Mouse (Mus musculus): Measurements from ENCODE around the gene Cry2. TPM values are rescaled to one million over a fixed set of nuclear protein-coding genes. Genes with fewer than 3 reads are reported as not detected.

Cry2 gene
- polyA plus RNA-seq, 1 experiment from 2014 or later: 37.7 TPM

DNA sequence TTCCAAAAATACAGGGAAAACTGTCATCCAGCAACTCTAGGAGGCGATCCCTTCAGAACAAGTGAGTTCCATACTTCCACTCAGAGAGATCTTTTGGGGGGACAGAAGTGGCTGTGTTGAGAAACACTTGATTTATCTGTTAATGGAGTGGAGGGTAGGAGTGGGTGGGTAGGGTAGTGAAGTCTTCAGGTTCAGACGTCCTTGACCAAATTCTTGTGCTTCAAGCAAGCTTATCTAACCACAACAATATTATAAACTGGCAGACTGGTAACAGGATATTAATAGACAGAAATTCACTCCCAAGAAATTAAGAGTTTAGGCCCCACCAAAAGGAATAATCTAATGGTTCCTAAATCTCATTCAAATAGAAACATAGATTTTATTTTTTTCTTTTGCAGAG is 3.8 kb downstream of the Cry2 start:
- 0 out of 2 replicates have a peak overlapping the region, but pooled peaks have one; percentile 8 for H3K9ac ChIP-seq
- H3K27me3 ChIP-seq: peaks cover 1% of the 10 kb centered on the region; the same call in 1 of the 2 replicates
- no peak overlapping the region for H3K27ac ChIP-seq (replicated peaks)
- ATAC-seq (ENCODE audit: low read depth): no peak
- H3K4me3 ChIP-seq: no peak overlapping the region
- WGBS: 83% methylated on average over 2 of the region's 2 CpGs
- no peaks in the 10 kb centered on the region for H3K9me3 ChIP-seq
- H3K4me2 ChIP-seq: peak overlapping the region; percentile 73; the same call in 1 of the 2 replicates
- H3K36me3 ChIP-seq: peaks cover 6% of the 10 kb centered on the region; the same call in 1 of the 2 replicates
- peaks cover 90% of the 10 kb centered on the region for H3K4me1 ChIP-seq (replicated peaks)

DNA sequence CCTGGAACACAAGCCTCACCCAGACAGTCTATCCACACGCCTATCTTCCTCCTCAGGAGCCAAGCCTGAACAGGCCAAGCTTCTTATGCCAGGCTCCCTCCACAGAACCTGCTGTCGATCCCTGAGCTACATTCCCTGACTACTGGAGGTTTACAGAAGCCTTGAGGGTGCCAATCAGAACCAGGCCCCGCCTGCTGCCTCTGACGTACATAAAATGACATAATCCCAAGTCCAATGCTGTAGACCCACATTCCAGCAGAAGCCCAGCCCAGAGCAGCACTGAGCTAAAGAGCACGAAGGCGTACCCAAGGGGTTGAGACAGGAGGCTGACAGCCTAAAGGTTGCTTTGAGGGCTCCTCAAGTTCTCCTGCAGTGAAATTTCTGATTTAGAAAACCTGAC is 6.0 kb downstream of the Cry2 start:
- H3K27ac ChIP-seq (replicated peaks): no peak overlapping the region; the same call in 1 of the 2 replicates
- no peak overlapping the region for H3K4me3 ChIP-seq
- no peak overlapping the region for H3K4me2 ChIP-seq
- H3K27me3 ChIP-seq: no peaks in the 10 kb centered on the region
- 69% methylated on average over 6 of the region's 6 CpGs for WGBS
- 0 out of 2 replicates have a peak overlapping the region, but pooled peaks have one; percentile 4 for H3K9ac ChIP-seq
- peaks cover 23% of the 10 kb centered on the region for H3K36me3 ChIP-seq
- no peak for ATAC-seq (ENCODE audit: low read depth)
- no peaks in the 10 kb centered on the region for H3K9me3 ChIP-seq
- peaks cover 98% of the 10 kb centered on the region for H3K4me1 ChIP-seq (replicated peaks)

DNA sequence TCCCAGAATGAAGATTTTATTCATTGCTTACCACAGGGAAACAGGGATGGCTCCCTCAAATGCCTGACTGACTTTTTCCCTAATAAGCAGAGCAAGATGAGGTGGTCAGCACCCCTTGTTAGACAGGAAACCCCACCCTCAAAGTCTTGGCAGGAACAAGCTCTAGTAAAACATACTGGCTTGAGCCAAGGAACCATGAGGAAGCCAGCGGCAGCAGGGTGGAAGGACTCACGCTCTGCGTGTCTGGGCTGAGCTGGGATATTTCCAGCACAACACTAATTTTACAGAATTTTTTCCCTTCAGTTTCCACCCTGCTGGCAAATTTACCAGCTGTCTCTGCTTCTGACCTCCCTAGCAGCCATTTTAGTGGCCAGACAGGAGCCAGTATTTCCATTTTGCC is 7.4 kb downstream of the Cry2 start:
- Histone ChIP-seq H3K9ac (no peak overlapping the region), H3K4me2 (no peak overlapping the region), H3K27ac (replicated peaks) (peak overlapping the region; percentile 83), H3K9me3 (no peaks in the 10 kb centered on the region), H3K27me3 (no peaks in the 10 kb centered on the region), H3K36me3 (peaks cover 37% of the 10 kb centered on the region), H3K4me3 (no peak overlapping the region), H3K4me1 (replicated peaks) (peaks cover 84% of the 10 kb centered on the region)
- 77% methylated on average over 3 of the region's 3 CpGs for WGBS
- no peak for ATAC-seq (ENCODE audit: low read depth)

GRCm38 (mm10) chr2:92425366-92425765 is 8.5 kb downstream of the Cry2 start:
- peak overlapping the region; percentile 83 for H3K27ac ChIP-seq (replicated peaks)

DNA sequence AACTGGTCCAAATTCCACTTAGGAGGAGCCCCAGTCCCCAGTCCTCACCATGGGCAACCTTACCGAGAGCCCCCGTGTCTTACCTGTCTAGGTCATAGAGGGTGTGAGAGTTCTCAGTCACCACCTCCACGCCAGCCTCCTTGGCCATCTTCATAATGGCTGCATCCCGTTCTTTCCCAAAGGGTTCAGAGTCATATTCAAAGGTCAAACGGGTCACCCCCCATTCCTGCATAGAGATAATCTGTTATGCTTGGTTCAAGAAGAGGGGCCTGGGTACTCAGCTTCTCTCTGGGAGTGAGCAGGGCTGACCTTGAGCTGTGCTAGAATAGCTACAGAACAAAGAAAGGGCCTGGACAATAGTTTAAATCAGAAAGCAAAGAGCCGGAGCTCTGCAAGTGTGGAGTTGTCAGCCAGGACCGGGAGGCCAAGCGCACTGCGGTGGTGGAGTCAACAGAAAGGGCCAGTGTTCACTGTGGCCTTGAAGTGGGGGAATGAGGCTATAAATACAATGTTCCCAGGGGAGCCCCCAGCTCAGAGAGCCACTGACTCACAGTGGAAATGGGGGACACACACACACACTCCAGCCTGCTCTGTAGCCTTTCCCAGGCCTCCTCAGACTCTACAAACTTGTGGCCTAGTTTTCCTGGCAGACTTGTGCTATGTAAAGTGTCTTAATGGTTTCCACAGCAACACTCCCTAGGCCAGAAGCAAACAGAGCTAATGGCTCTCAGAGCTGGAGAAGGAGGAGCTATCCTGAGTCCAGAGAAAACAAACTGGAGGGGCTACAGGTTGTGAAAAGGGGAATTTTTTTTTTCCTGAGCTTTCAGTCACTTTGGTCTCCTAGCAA is 9.2 kb downstream of the Cry2 start:
- 43% methylated on average over 9 of the region's 9 CpGs for WGBS
- Histone ChIP-seq H3K9ac (peak overlapping the region; percentile 1; the same call in 1 of the 2 replicates), H3K9me3 (no peaks in the 10 kb centered on the region), H3K4me3 (no peak overlapping the region), H3K4me1 (replicated peaks) (peaks cover 68% of the 10 kb centered on the region), H3K27me3 (no peaks in the 10 kb centered on the region), H3K4me2 (0 out of 2 replicates have a peak overlapping the region, but pooled peaks have one; percentile 21), H3K27ac (replicated peaks) (peak overlapping the region; percentile 83), H3K36me3 (peaks cover 55% of the 10 kb centered on the region)
- peak; percentile 63 for ATAC-seq (ENCODE audit: low read depth)

More at GRCm38 (mm10) chr2:92425366-92425765, 8.5 kb downstream of the Cry2 start:
- no peaks in the 10 kb centered on the region for H3K27me3 ChIP-seq
- H3K4me2 ChIP-seq: no peak overlapping the region
- peaks cover 73% of the 10 kb centered on the region for H3K4me1 ChIP-seq (replicated peaks)
- H3K9me3 ChIP-seq: no peaks in the 10 kb centered on the region
- peaks cover 48% of the 10 kb centered on the region for H3K36me3 ChIP-seq
- no peak overlapping the region for H3K4me3 ChIP-seq
- WGBS: 72% methylated on average over 4 of the region's 4 CpGs
- H3K9ac ChIP-seq: no peak overlapping the region
- ATAC-seq (ENCODE audit: low read depth): no peak

DNA sequence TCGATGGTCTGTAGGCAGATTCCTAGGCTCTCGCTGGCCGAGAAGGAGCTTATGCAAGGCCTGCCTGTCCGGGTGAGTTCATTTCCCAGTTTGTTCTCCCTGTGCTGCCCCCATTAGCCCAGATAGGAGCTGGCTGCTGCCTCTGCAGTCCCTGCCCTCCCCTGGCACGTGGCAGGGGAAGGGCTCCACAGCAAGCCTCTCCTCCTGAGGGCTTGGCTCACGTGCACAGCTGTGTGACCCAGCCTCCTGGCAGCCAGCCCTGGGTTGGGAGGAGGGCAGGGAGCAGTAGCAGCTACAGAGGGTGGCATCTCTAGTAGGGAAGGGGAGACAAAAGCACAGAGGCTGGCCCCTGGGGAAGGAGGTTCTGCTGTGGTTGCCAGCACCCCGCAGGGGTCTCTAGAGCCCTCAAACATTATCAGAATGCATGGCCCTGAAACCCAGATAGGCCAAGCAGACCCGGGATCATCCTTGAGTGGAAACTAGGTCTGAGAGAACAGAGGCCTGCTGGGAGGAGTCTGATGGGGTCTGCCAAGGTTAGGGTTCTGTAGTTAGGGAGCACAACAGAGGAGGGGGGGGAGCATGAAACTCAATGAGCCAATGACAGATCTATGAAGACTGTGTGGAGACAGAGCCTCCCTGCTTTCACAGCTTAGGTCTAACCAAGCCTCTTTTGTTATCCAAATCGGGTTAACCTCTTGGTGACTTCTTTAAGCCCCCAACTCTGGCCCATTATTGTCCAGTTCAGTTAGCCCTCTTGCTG is 10.0 kb downstream of the Cry2 start:
- peak; percentile 66; the same call in 1 of the 2 replicates for ATAC-seq (ENCODE audit: low read depth)
- H3K9ac ChIP-seq: 0 out of 2 replicates have a peak overlapping the region, but pooled peaks have one; percentile 9
- H3K4me2 ChIP-seq: no peak overlapping the region
- H3K4me1 ChIP-seq (replicated peaks): peaks cover 60% of the 10 kb centered on the region
- 68% methylated on average over 9 of the region's 9 CpGs for WGBS
- no peak overlapping the region for H3K4me3 ChIP-seq
- no peaks in the 10 kb centered on the region for H3K27me3 ChIP-seq
- peak overlapping the region; percentile 83 for H3K27ac ChIP-seq (replicated peaks)
- peaks cover 63% of the 10 kb centered on the region for H3K36me3 ChIP-seq
- no peaks in the 10 kb centered on the region for H3K9me3 ChIP-seq

DNA sequence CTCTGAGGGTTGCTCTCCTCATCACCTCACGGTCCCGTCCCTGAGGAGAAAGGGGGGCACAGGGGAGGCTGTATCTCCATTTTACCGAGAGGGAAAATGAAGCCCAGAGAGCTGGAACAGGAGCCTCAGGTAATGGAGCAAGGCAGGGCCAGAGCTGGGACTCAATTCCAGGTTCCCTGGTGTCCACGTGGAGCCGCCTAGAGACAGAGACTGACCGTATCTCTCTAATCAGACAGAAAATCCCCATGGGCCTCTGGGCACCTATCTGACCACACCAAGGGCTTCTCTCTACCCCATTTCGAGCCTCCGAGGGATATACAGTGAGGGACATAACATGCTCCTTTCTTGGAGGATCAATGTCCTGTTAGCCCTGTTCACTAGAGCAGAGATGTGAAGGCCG is 10.7 kb downstream of the Cry2 start:
- WGBS: 93% methylated on average over 9 of the region's 9 CpGs
- Histone ChIP-seq H3K27ac (replicated peaks) (peak overlapping the region; percentile 83), H3K4me2 (no peak overlapping the region), H3K9me3 (no peaks in the 10 kb centered on the region), H3K4me3 (no peak overlapping the region), H3K27me3 (no peaks in the 10 kb centered on the region), H3K9ac (no peak overlapping the region), H3K4me1 (replicated peaks) (peaks cover 53% of the 10 kb centered on the region), H3K36me3 (peaks cover 70% of the 10 kb centered on the region)
- ATAC-seq (ENCODE audit: low read depth): no peak

GRCm38 (mm10) chr2:92422388-92423135 is 11.3 kb downstream of the Cry2 start:
- WGBS: 79% methylated on average over 10 of the region's 10 CpGs
- H3K4me3 ChIP-seq: no peak overlapping the region
- no peak overlapping the region for H3K9ac ChIP-seq
- H3K9me3 ChIP-seq: no peaks in the 10 kb centered on the region
- no peak for ATAC-seq (ENCODE audit: low read depth)
- H3K36me3 ChIP-seq: peaks cover 76% of the 10 kb centered on the region
- no peaks in the 10 kb centered on the region for H3K27me3 ChIP-seq
- peaks cover 47% of the 10 kb centered on the region for H3K4me1 ChIP-seq (replicated peaks)
- no peak overlapping the region for H3K4me2 ChIP-seq
- H3K27ac ChIP-seq (replicated peaks): no peak overlapping the region

- WGBS: 95% methylated on average over 7 of the region's 7 CpGs
- Histone ChIP-seq H3K9me3 (no peaks in the 10 kb centered on the region), H3K4me3 (no peak overlapping the region), H3K36me3 (peaks cover 83% of the 10 kb centered on the region), H3K9ac (no peak overlapping the region), H3K4me1 (replicated peaks) (peaks cover 40% of the 10 kb centered on the region), H3K27ac (replicated peaks) (no peak overlapping the region), H3K27me3 (no peaks in the 10 kb centered on the region), H3K4me2 (no peak overlapping the region)
- ATAC-seq (ENCODE audit: low read depth): no peak
Observed at GRCm38 (mm10) chr2:92421723-92422387, 12.0 kb downstream of the Cry2 start.

GRCm38 (mm10) chr2:92411705-92412104 is 22.1 kb downstream of the Cry2 start:
- Histone ChIP-seq H3K4me1 (replicated peaks) (0 out of 2 replicates have a peak, but pooled peaks cover under 1% of the 10 kb centered on the region), H3K9me3 (no peaks in the 10 kb centered on the region), H3K27me3 (no peaks in the 10 kb centered on the region), H3K4me3 (no peak overlapping the region), H3K27ac (replicated peaks) (no peak overlapping the region), H3K4me2 (no peak overlapping the region), H3K36me3 (peaks cover 99% of the 10 kb centered on the region), H3K9ac (no peak overlapping the region)
- 92% methylated on average over 10 of the region's 10 CpGs for WGBS
- ATAC-seq (ENCODE audit: low read depth): no peak

GRCm38 (mm10) chr2:92408309-92409045 is 25.4 kb downstream of the Cry2 start:
- H3K9me3 ChIP-seq: no peaks in the 10 kb centered on the region
- no peaks in the 10 kb centered on the region for H3K27me3 ChIP-seq
- H3K27ac ChIP-seq (replicated peaks): no peak overlapping the region
- WGBS: 90% methylated on average over 18 of the region's 18 CpGs
- peaks cover 99% of the 10 kb centered on the region for H3K36me3 ChIP-seq
- no peak overlapping the region for H3K4me3 ChIP-seq
- peaks cover 21% of the 10 kb centered on the region for H3K4me1 ChIP-seq (replicated peaks)
- no peak overlapping the region for H3K4me2 ChIP-seq
- ATAC-seq (ENCODE audit: low read depth): no peak
- no peak overlapping the region for H3K9ac ChIP-seq
